Mouse (Mus musculus): ENCODE data around the gene Rps15.

GRCm38 (mm10) chr10:80260642-80261584 lies 31.3 kb upstream of the Rps15 start, which contains the start of the genes Gamt and Dazap1:
- no peak for TF ChIP-seq CTCF (IDR thresholded peaks at IDR 0.05; ENCODE audit: low read depth)
- TF ChIP-seq EP300 (IDR thresholded peaks at IDR 0.05; ENCODE audit: low read depth): peak; percentile 69; the same call in 1 of the 2 replicates

All from heart, postnatal 0 days (tissue).